9 mouse cellular contexts compared by ENCODE assay signal in the genomic region with DNA sequence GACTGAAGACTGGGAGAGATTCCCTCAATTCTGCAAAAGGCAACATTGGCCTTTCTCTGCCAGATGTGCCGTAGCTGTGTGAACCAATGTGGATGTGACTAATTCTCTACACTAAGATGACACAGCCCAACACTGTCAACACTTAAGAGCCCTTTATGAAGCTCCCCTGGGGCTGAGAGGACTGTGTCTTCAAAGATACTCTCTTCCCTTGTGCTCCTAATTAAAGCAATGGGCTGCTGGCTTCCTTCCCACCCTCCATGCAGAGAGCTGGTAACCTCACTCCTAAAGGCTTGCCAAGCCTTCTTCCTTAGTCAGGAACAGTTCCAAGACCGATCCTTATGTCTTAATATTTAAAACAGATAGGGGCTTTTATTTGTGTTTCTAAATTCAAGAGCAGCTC.
A peak's percentile ranks its signal among the peaks of the same experiment; 100 is the strongest.
DNase-seq lines count a peak whose midpoint lies in the region; ATAC-seq and TF ChIP-seq lines count a peak whose summit lies in the region.
"Had no signal": no experiment of that assay in that cellular context is flagged by ENCODE, and none has a peak within 500 bp of the region (broad histone marks: within the 10 kb centered on the region; RNA-seq: fewer than 3 reads in every experiment).

No protein-coding gene starts in this region.

- H3K27ac ChIP-seq in forebrain, embryonic 13.5 days: no peak overlapping the region
- no peak overlapping the region for H3K27ac ChIP-seq in forebrain, embryonic 12.5 days
- 0 out of 2 replicates have a peak overlapping the region, but pooled peaks have one; percentile 2 for H3K27ac ChIP-seq in lung, embryonic 14.5 days (ENCODE audit: low read depth)
- H3K27ac ChIP-seq in heart, embryonic 16.5 days (ENCODE audit: low read length): no peak overlapping the region
- no peak overlapping the region for H3K27ac ChIP-seq in kidney, embryonic 15.5 days

- no peak overlapping the region for H3K4me2 ChIP-seq in forebrain, embryonic 13.5 days
- no peak overlapping the region for H3K4me2 ChIP-seq in forebrain, embryonic 12.5 days
- H3K4me2 ChIP-seq in lung, embryonic 14.5 days: no peak overlapping the region
- H3K4me2 ChIP-seq in heart, embryonic 16.5 days (ENCODE audit: low read depth, low read length): no peak overlapping the region
- H3K4me2 ChIP-seq in kidney, embryonic 15.5 days: no peak overlapping the region

- no peak overlapping the region for H3K9ac ChIP-seq in forebrain, embryonic 13.5 days
- H3K9ac ChIP-seq in forebrain, embryonic 12.5 days: no peak overlapping the region
- no peak overlapping the region for H3K9ac ChIP-seq in lung, embryonic 14.5 days
- no peak overlapping the region for H3K9ac ChIP-seq in heart, embryonic 16.5 days (ENCODE audit: low read length)
- H3K9ac ChIP-seq in kidney, embryonic 15.5 days: no peak overlapping the region

- H3K4me1 ChIP-seq in forebrain, embryonic 13.5 days: peaks cover 7% of the 10 kb centered on the region
- peaks cover 6% of the 10 kb centered on the region for H3K4me1 ChIP-seq in forebrain, embryonic 12.5 days
- peaks cover 11% of the 10 kb centered on the region; the same call in 1 of the 2 replicates for H3K4me1 ChIP-seq in lung, embryonic 14.5 days (ENCODE audit: insufficient read depth)
- peaks cover 20% of the 10 kb centered on the region for H3K4me1 ChIP-seq in heart, embryonic 16.5 days (ENCODE audit: control insufficient read depth, insufficient read depth, low read length)
- H3K4me1 ChIP-seq in kidney, embryonic 15.5 days: no peaks in the 10 kb centered on the region
- H3K4me1 ChIP-seq: megakaryocyte, embryonic 14.5 days had no signal

- 58% methylated on average over 2 of the region's 2 CpGs for WGBS in forebrain, embryonic 13.5 days
- WGBS in forebrain, embryonic 12.5 days: 54% methylated on average over 2 of the region's 2 CpGs
- 41% methylated on average over 2 of the region's 2 CpGs for WGBS in lung, embryonic 14.5 days
- 43% methylated on average over 2 of the region's 2 CpGs for WGBS in heart, embryonic 16.5 days
- 63% methylated on average over 2 of the region's 2 CpGs for WGBS in kidney, embryonic 15.5 days

- no peaks in the 10 kb centered on the region for H3K36me3 ChIP-seq in forebrain, embryonic 13.5 days (ENCODE audit: poor library complexity, severe bottlenecking)
- no peaks in the 10 kb centered on the region for H3K36me3 ChIP-seq in forebrain, embryonic 12.5 days (replicated peaks)
- H3K36me3 ChIP-seq in lung, embryonic 14.5 days (ENCODE audit: insufficient read depth): no peaks in the 10 kb centered on the region
- no peaks in the 10 kb centered on the region for H3K36me3 ChIP-seq in heart, embryonic 16.5 days (ENCODE audit: control insufficient read depth, insufficient read depth)
- no peaks in the 10 kb centered on the region for H3K36me3 ChIP-seq in kidney, embryonic 15.5 days

- H3K4me3 ChIP-seq in forebrain, embryonic 13.5 days: no peak overlapping the region
- H3K4me3 ChIP-seq in forebrain, embryonic 12.5 days (replicated peaks): no peak overlapping the region
- H3K4me3 ChIP-seq in lung, embryonic 14.5 days (ENCODE audit: low read depth, low read length): no peak overlapping the region
- no peak overlapping the region for H3K4me3 ChIP-seq in heart, embryonic 16.5 days (ENCODE audit: low read length)
- no peak overlapping the region for H3K4me3 ChIP-seq in kidney, embryonic 15.5 days (replicated peaks)
- H3K4me3 ChIP-seq: megakaryocyte, embryonic 14.5 days had no signal

- H3K27me3 ChIP-seq in forebrain, embryonic 13.5 days: no peaks in the 10 kb centered on the region
- no peaks in the 10 kb centered on the region for H3K27me3 ChIP-seq in forebrain, embryonic 12.5 days
- no peaks in the 10 kb centered on the region for H3K27me3 ChIP-seq in lung, embryonic 14.5 days (ENCODE audit: insufficient read depth, low read length)
- H3K27me3 ChIP-seq in heart, embryonic 16.5 days (ENCODE audit: control insufficient read depth, insufficient read depth, low read length): no peaks in the 10 kb centered on the region
- no peaks in the 10 kb centered on the region for H3K27me3 ChIP-seq in kidney, embryonic 15.5 days
- H3K27me3 ChIP-seq: megakaryocyte, embryonic 14.5 days had no signal

- no peak for TF ChIP-seq CTCF in lung, embryonic 14.5 days (IDR thresholded peaks at IDR 0.05; ENCODE audit: low read depth)

- peak; percentile 76; the same call in 1 of the 2 replicates for ATAC-seq in forebrain, embryonic 13.5 days
- no peak for ATAC-seq in forebrain, embryonic 12.5 days (ENCODE audit: low FRiP score)
- peak; percentile 80 for ATAC-seq in lung, embryonic 14.5 days (ENCODE audit: insufficient read depth)
- peak; percentile 52; the same call in 1 of the 2 replicates for ATAC-seq in heart, embryonic 16.5 days (replicated peaks; ENCODE audit: extremely low read depth, insufficient read depth, low FRiP score)
- ATAC-seq in erythroblast, adult 5-6 weeks (replicated peaks; ENCODE audit: low FRiP score, poor library complexity, severe bottlenecking): no peak
- ATAC-seq in kidney, embryonic 15.5 days (replicated peaks; ENCODE audit: low FRiP score): no peak

- no peaks in the 10 kb centered on the region for H3K9me3 ChIP-seq in forebrain, embryonic 13.5 days (replicated peaks)
- H3K9me3 ChIP-seq in forebrain, embryonic 12.5 days: no peaks in the 10 kb centered on the region
- H3K9me3 ChIP-seq in lung, embryonic 14.5 days (ENCODE audit: low read depth, low read length): no peaks in the 10 kb centered on the region
- H3K9me3 ChIP-seq in heart, embryonic 16.5 days (replicated peaks; ENCODE audit: control insufficient read depth, low read length): no peaks in the 10 kb centered on the region
- H3K9me3 ChIP-seq in kidney, embryonic 15.5 days (replicated peaks): no peaks in the 10 kb centered on the region
- H3K9me3 ChIP-seq: megakaryocyte, embryonic 14.5 days had no signal

- peak; percentile 86 for DNase-seq in lung, embryonic 14.5 days
- no peak for DNase-seq in lung, adult 18-20 months
- peak; percentile 77 to 78 for DNase-seq in right cerebral cortex, postnatal 10 days (ENCODE audit: low spot score in 2 of 2)

Comparison
In these comparisons a context has a peak if more than half of its experiments do, and no peak if none do; other contexts are left out.
1. ATAC-seq: peak in forebrain, embryonic 13.5 days (single experiment), lung, embryonic 14.5 days (single experiment) and heart, embryonic 16.5 days (single experiment); none in forebrain, embryonic 12.5 days (single experiment), erythroblast, adult 5-6 weeks (single experiment) and kidney, embryonic 15.5 days (single experiment).
2. DNase-seq: peak in lung, embryonic 14.5 days (single experiment) and right cerebral cortex, postnatal 10 days (2 of 2); none in lung, adult 18-20 months (0 of 2).